Mouse (Mus musculus) hindbrain, embryonic 11.5 days (tissue): ENCODE data around the gene Lman2. TPM values are rescaled to one million over a fixed set of nuclear protein-coding genes. Genes with fewer than 3 reads are reported as not detected.

Source experiments
- ATAC-seq: fragments of 200-750 bp; cut with Nextera tagmentation; 2 replicates; pipeline ENCODE4 v1.8.0; 2017; ENCODE audit warnings: mild to moderate bottlenecking, moderate TSS enrichment, moderate library complexity; ENCODE audit not compliant: low FRiP score
- DNase-seq: peaks from one replicate; pipeline ENCODE4 v3.0.0-alpha.2; 2015; ENCODE audit warnings: low spot score
- H3K27ac ChIP-seq: fragments of 300-500 bp; sonication (generic); 2 replicates; pipeline ENCODE4 v1.5.1; 2014; ENCODE audit warnings: mild to moderate bottlenecking, low read depth, low read length
- H3K27me3 ChIP-seq: fragments of 300-500 bp; sonication (generic); 2 replicates; pipeline ENCODE4 v1.6.1; 2014; ENCODE audit warnings: mild to moderate bottlenecking, low read length, moderate library complexity, mixed read lengths; ENCODE audit not compliant: control insufficient read depth, insufficient read depth
- H3K36me3 ChIP-seq: fragments of 300-500 bp; sonication (generic); 2 replicates; pipeline ENCODE4 v1.6.1; 2014; ENCODE audit warnings: mild to moderate bottlenecking, low read length, moderate library complexity, mixed read lengths; ENCODE audit not compliant: control insufficient read depth, insufficient read depth
- H3K4me1 ChIP-seq: fragments of 300-500 bp; sonication (generic); replicated peaks from 2 replicates; pipeline ENCODE4 v1.6.1; 2014; ENCODE audit warnings: low read length, mixed read lengths; ENCODE audit not compliant: control insufficient read depth, insufficient read depth
- H3K4me2 ChIP-seq: fragments of 300-500 bp; sonication (generic); replicated peaks from 2 replicates; pipeline ENCODE4 v1.6.1; 2014; ENCODE audit warnings: mild to moderate bottlenecking, low read depth, low read length
- H3K4me3 ChIP-seq: fragments of 300-500 bp; sonication (generic); 2 replicates; pipeline ENCODE4 v1.5.1; 2014; ENCODE audit warnings: low read depth, low read length
- H3K9ac ChIP-seq: fragments of 300-500 bp; sonication (generic); 2 replicates; pipeline ENCODE4 v1.6.1; 2014; ENCODE audit warnings: low read depth, low read length
- H3K9me3 ChIP-seq: fragments of 300-500 bp; sonication (generic); 2 replicates; pipeline ENCODE4 v1.6.1; 2016; ENCODE audit warnings: low read length; ENCODE audit not compliant: control insufficient read depth
- WGBS: fragments of 180-500 bp; shearing (Covaris S2); extraction: QIAGEN DNeasy Blood & Tissue Kit; methylation state at CpG from one replicate; pipeline ENCODE4 v1.1.7; 2014; 5-methylcytosine and 5-hydroxymethylcytosine counted together
- polyA plus RNA-seq: library from polyadenylated mRNA; unstranded; fragments of >200 nt; fragmentation: Nextera tagmentation; extraction: Ambion mirVana; gene quantifications from 2 replicates; pipeline ENCODE4 v1.2.1, GENCODE M21; 2014

The Lman2 gene
- polyA plus RNA-seq, 1 experiment from 2014 or later: 64.8 TPM

- 83% methylated on average over 3 of the region's 3 CpGs for WGBS
- H3K4me3 ChIP-seq: no peak overlapping the region
- H3K27ac ChIP-seq: no peak overlapping the region
- H3K4me2 ChIP-seq: no peak overlapping the region
- H3K27me3 ChIP-seq: no peaks in the 10 kb centered on the region
- peaks cover 6% of the 10 kb centered on the region; the same call in 1 of the 2 replicates for H3K4me1 ChIP-seq
- DNase-seq: no peak
- no peak overlapping the region for H3K9ac ChIP-seq
- H3K9me3 ChIP-seq: no peaks in the 10 kb centered on the region
- no peak for ATAC-seq
- H3K36me3 ChIP-seq: no peaks in the 10 kb centered on the region
Measured at GRCm38 (mm10) chr13:55332331-55332730, 30.3 kb downstream of the Lman2 start.

GRCm38 (mm10) chr13:55330567-55331400 lies 31.8 kb downstream of the Lman2 start:
- H3K27me3 ChIP-seq: no peaks in the 10 kb centered on the region
- peak overlapping the region; percentile 88 for H3K27ac ChIP-seq
- peaks cover 3% of the 10 kb centered on the region for H3K36me3 ChIP-seq
- H3K4me1 ChIP-seq: peaks cover 6% of the 10 kb centered on the region; the same call in 1 of the 2 replicates
- H3K4me3 ChIP-seq: peak overlapping the region; percentile 63
- peak overlapping the region; percentile 93 for H3K4me2 ChIP-seq
- no peak for DNase-seq
- no peaks in the 10 kb centered on the region for H3K9me3 ChIP-seq
- ATAC-seq: peak; percentile 55; the same call in 1 of the 2 replicates
- WGBS: 44% methylated on average over 14 of the region's 14 CpGs
- H3K9ac ChIP-seq: no peak overlapping the region; the same call in none of the 2 replicates

DNA sequence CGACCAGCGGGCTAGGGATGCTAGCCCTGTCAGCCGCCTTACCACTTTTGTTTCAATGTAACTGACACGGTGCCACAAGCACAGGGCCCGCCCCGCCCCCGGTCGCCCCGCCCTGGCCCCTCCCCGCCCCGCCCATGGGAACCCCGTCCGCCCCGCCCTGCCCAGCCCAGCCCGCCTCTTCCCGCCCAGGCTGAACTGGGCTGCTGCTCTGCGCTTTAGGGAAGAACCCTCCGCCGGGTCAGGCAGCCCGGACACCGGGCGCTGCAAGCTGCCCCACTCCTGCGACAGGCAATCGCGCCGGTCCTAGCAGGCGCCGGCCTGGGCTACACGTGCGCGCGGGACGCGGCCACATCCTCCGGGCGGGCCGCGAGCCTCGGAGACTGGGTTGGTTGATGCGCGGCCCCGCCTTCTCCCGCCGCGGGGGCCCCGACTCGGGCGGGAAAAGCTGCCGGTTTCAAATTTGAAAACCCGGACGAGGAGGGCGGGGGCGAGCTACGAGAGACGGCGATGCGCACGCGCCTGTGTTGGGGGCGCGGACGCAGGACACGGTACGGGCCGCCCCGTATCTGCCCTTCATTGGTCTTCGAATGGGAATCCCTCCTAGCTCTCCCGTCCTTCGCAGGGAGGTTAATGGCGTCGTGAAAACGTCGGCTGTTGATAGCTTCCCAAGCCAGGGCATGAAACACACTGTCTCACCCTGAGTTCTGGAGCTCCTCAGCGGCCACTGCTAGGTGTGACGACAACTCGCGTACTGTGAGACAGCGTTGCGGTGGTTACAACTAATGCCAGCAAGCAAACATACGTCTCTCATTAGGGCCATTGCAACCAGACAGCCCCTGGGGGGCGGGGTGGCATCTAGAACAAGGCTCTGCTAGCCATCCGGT lies 32.7 kb downstream of the Lman2 start, which contains the start of gene Mxd3:
Gene Mxd3 (minus strand): TSS at position 141 of the 884 bp plus-strand sequence.
- Histone ChIP-seq H3K4me3 (peak within 1 kb of the TSS; percentile 63), H3K4me1 (peaks cover 6% of the 10 kb centered on the region; the same call in 1 of the 2 replicates), H3K9ac (peak within 1 kb of the TSS; percentile 74), H3K27ac (peak within 1 kb of the TSS; percentile 88), H3K27me3 (no peaks in the 10 kb centered on the region), H3K9me3 (no peaks in the 10 kb centered on the region), H3K36me3 (peaks cover 8% of the 10 kb centered on the region), H3K4me2 (peak within 1 kb of the TSS; percentile 93)
- WGBS: under 1% methylated on average over 73 of the region's 82 CpGs
- ATAC-seq (peak; percentile 87), DNase-seq (peak; percentile 91)

GRCm38 (mm10) chr13:55329109-55329682 lies 33.4 kb downstream of the Lman2 start:
- Histone ChIP-seq H3K4me2 (peak overlapping the region; percentile 93), H3K9ac (peak overlapping the region; percentile 74), H3K9me3 (no peaks in the 10 kb centered on the region), H3K4me3 (peak overlapping the region; percentile 63), H3K27me3 (no peaks in the 10 kb centered on the region), H3K27ac (peak overlapping the region; percentile 88), H3K4me1 (peaks cover 6% of the 10 kb centered on the region; the same call in 1 of the 2 replicates), H3K36me3 (peaks cover 8% of the 10 kb centered on the region)
- DNase-seq (no peak), ATAC-seq (peak; percentile 31; the same call in 1 of the 2 replicates)
- WGBS: 2% methylated on average over 28 of the region's 29 CpGs

- Histone ChIP-seq H3K4me3 (peak overlapping the region; percentile 63), H3K9ac (peak overlapping the region; percentile 74), H3K27me3 (no peaks in the 10 kb centered on the region), H3K4me1 (peaks cover 6% of the 10 kb centered on the region; the same call in 1 of the 2 replicates), H3K4me2 (peak overlapping the region; percentile 93), H3K36me3 (peaks cover 8% of the 10 kb centered on the region), H3K9me3 (no peaks in the 10 kb centered on the region), H3K27ac (no peak overlapping the region)
- no peak for DNase-seq
- WGBS: 71% methylated on average over 4 of the region's 4 CpGs
- ATAC-seq: no peak
Measured at GRCm38 (mm10) chr13:55328641-55329040, 33.9 kb downstream of the Lman2 start.

DNA sequence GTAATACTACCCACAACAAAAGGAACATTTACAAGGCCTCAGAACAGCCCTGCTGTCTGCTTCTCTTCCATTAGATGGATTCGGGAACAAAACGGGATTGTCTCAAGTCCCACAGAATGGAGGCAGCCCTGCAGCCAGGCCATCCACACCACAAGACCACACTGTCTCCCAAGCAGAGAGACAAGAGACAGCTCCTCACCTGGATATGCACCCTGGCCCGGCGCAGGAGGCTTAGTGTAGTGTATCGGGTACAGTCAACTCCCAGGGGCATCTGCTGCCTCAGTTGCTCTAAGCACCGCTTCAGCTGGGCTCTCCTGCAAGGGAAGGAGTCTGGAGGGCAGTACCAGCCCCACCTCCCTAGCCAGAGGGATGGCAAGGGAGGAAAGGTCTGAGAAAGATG lies 34.4 kb downstream of the Lman2 start:
- H3K4me1 ChIP-seq: peaks cover 9% of the 10 kb centered on the region
- H3K36me3 ChIP-seq: peaks cover 8% of the 10 kb centered on the region
- DNase-seq (no peak), ATAC-seq (no peak)
- H3K9me3 ChIP-seq: no peaks in the 10 kb centered on the region
- H3K4me2 ChIP-seq: peak overlapping the region; percentile 93
- WGBS: 92% methylated on average over 6 of the region's 6 CpGs
- no peak overlapping the region for H3K9ac ChIP-seq
- H3K27me3 ChIP-seq: no peaks in the 10 kb centered on the region
- no peak overlapping the region for H3K27ac ChIP-seq
- peak overlapping the region; percentile 63 for H3K4me3 ChIP-seq

GRCm38 (mm10) chr13:55327633-55328032 lies 35.0 kb downstream of the Lman2 start:
- H3K27me3 ChIP-seq: no peaks in the 10 kb centered on the region
- H3K9ac ChIP-seq: no peak overlapping the region
- peak; percentile 84 for DNase-seq
- peaks cover 8% of the 10 kb centered on the region for H3K36me3 ChIP-seq
- ATAC-seq: 0 out of 2 replicates have a peak, but pooled peaks have one; percentile 9
- H3K27ac ChIP-seq: no peak overlapping the region
- H3K4me1 ChIP-seq: peaks cover 11% of the 10 kb centered on the region
- 44% methylated on average over 8 of the region's 8 CpGs for WGBS
- no peaks in the 10 kb centered on the region for H3K9me3 ChIP-seq
- H3K4me2 ChIP-seq: peak overlapping the region; percentile 93; the same call in 1 of the 2 replicates
- H3K4me3 ChIP-seq: peak overlapping the region; percentile 63; the same call in 1 of the 2 replicates

- H3K27me3 ChIP-seq: no peaks in the 10 kb centered on the region
- no peak overlapping the region for H3K4me3 ChIP-seq
- H3K4me2 ChIP-seq: no peak overlapping the region
- H3K27ac ChIP-seq: no peak overlapping the region
- DNase-seq (no peak), ATAC-seq (no peak)
- 51% methylated on average over 4 of the region's 4 CpGs for WGBS
- H3K9me3 ChIP-seq: no peaks in the 10 kb centered on the region
- H3K4me1 ChIP-seq: peaks cover 11% of the 10 kb centered on the region
- peaks cover 8% of the 10 kb centered on the region for H3K36me3 ChIP-seq
- no peak overlapping the region for H3K9ac ChIP-seq
Measured at GRCm38 (mm10) chr13:55327169-55327568, 35.4 kb downstream of the Lman2 start.
